Mouse (Mus musculus) cerebellum, postnatal 36 days (tissue): ENCODE results near the gene C530008M17Rik.

Source experiments
- DNase-seq, 2 experiments: peaks; one replicate each; pipeline ENCODE4 v3.0.0; 2021 to 2022; ENCODE audit warnings: mixed read lengths in 2 of 2

The C530008M17Rik gene

DNA sequence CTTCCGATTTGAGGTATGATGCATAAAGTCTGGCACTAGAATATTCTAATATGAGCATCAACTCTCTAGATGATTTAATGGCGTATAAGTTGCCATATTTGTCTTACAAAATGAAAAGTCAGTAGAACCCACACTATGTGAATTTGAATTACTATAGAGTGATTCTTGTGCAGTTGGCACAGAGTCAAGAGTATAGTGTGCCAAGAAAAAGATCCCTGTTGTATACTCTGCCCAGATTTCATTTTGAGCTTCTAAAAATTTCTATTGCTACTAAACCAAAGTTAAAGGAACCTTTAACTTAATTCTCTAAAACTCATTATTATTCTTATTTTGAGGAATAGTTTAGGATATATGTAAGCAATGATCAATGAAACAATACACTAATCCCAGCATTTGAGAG, at the start of gene C530008M17Rik:
TSS of gene C530008M17Rik (plus strand) at position 301 of the 400 bp plus-strand sequence.
- DNase-seq = no peak

DNA sequence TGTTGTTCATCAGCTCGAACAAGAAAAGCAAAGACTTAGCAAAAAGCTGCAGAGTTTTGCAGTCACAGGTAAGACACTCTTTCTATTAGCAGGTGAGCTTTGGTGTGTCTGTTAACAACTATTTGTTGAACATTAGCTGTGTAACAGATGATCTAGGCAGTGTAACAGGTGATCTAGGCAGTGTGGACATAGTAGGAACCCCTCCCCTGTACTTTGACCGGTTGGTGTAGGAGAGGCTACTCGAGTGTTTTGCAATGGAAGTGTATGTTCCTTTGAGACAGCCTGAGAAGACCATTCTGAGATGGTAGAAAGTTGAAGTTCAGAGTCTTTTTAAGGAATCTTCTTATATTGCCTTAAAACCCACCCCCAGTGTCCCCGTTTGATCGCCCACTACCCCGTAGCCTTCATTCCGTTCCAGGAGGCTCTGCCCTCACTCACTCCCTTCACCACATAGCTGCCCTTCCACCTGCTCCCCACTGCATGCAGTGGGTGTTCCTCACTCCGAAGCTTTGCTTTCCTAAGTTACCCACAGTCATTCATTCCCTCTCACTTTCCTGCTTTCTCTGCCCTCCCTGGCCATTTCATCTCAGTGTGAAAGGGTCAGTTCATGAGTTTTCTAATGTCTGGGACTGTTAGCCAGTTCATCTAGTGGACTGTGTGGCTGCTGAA, 46.5 kb upstream of the C530008M17Rik start:
- no peak for DNase-seq

DNA sequence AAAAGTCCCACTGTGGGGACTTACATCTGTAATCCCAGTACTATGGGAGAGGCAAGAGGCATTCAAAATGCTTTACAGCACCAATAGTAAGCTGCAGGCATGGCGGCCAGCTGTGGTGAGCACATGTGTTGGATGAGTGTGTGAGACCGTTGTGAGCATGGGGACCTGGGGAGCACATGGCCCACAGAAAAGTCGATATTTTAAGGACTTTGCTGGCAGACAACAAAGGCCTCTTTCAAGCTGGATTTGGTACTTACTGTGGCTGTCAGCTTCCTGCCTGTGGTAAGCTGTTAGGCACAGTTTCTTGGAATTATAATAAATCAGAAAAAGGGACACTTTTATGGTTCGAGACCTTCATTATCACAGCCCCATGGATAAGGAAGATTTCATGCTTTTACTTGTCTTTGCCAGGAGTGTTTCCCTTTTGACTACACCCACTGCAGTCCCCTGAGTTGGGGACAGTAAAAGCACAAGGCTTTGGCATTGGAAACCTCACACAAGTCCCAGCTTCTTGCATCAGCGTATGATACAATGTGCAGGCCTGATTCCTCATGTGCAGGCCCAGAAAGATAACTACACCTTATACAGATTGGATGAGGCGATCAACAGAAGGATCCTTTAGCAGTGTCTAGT, 43.3 kb upstream of the C530008M17Rik start:
- DNase-seq = no peak

DNA sequence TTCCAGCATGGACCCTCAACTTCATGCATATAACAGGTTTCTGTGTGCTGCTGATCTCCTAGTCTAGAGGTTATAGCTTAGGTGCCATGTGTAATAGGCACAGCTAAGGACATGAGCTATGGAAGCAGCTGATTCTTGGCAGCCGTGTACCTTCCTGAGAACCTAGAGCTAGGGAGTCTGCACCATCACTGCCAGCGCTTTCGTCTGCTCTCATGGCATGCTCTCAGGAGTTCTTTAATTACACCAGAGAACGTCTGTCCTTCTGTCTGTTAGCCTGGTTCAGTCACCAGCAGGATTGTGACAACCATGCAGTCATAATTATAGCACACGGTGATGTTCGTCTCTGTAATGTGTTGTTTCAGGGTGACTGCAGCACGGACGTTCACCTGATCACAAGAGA, 41.0 kb upstream of the C530008M17Rik start:
- no peak for DNase-seq

DNA sequence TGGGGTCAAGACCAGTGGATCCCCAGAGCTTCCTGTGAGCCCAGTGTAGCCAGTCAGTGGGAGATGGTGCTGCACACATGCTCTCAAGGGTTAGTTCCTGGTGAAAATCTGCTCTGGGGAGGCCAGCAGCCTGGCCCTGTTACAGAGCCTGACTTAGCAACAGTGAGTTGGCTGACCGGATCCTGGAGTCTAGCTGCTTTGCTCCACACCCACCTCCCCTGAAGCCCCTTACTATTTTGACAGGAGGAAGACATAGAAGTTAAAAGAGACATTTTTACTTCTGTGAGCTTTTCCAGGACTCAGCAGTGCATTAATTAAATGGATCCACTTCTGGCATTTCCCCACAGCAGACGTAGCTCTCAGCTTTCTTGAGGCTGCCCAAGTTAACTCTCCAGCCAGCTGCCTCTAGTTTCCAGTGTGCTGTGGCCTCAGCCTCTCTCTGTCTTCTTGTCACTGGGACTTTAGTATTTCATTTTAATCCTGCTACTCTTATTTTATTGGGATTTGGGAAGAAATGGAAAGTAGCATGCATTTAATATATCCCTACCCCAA, 40.0 kb upstream of the C530008M17Rik start:
- no peak for DNase-seq

DNA sequence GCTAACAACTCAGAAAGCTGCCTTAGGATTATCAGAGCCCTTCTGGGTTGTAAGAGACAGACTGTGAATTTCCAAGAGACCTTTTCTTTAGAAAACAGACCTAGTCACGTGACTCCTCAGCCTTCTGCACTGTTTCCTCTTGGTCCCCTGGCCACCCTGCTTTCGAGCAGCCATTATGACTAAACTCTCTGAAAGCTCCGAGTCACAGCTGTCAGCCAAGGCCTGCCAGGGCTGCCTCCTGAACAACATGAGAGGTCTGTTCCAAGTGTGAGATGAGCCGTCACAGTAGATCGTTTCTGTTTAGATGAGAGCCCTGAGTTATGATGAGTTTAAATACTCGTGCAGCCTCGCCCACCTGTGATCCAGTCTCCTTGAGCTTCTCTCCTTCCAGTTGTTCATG, 37.6 kb upstream of the C530008M17Rik start:
- no peak for DNase-seq

DNA sequence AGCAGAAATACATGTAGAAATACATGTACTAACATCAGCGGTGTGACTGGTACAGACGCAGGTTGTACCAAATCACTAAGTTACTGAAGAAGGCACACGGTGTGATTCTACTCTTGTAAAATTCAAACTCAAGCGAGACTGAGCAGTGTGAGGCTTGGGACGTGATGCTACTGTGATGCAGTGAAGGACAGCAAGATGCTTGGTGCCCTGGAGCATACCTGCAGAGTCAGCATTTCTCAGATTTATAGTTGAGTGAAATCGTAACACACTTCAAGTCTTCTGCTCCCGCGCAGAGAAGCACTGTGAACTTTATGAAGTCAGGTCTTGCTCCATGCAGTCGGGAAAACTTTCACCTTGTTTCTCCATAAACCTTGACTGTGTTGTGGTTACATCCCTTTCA, 32.6 kb upstream of the C530008M17Rik start:
- DNase-seq = no peak

DNA sequence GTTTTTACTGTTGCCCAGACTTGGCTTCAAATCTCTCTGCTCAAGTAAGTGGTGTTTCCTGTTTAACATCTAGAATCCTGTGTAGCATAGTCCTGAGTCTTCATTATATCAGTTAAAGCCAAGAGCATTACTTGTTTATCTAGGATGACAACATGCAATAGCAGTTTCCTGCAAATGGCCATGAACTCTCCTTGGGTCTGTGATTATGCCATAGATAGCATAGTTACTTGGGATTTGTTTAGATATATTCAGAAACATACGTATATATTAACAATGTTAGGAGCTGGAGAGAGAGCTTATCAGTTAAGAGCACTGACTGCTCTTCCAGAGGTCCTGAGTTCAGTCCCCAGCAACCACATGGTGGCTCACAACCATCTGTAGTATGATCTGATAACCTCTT, 28.5 kb upstream of the C530008M17Rik start:
- DNase-seq = no peak

DNA sequence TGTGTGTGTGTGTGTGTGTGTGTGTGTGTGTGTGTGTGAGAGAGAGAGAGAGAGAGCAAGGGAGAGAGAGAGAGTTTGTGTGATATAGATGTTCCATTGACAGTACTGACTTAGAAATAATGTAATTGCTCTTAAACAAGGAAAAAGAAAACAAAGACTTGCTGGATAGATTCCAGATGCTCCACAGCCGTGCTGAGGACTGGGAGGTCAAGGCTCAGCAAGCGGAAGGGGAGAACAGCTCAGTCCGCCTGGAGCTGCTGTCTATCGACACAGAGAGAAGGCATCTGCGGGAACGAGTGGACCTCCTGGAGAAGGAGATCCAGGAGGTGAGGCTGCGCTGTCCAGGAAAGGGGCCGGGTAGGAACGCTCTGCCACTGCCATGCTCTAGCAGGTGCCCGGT, 22.3 kb upstream of the C530008M17Rik start:
- no peak for DNase-seq

DNA sequence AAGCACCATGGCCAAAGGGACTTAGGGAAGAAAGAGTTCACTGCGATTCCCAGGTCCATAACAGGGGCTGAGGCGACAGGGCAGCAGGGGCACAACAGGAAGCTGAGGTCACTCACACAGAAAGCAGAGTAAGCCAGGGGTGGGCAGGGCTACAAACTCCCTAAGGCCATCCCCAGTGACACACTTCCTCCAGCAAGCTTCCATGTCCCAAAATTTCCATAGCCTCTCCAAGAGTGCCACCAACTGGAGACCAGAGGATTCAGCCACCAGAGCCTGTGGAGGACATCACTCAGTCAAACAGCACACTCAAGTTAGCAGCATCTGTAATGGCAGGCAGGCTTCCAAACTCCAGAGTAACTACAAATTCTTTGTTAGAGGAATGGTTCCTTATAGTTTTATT, 20.7 kb upstream of the C530008M17Rik start:
- no peak for DNase-seq

DNA sequence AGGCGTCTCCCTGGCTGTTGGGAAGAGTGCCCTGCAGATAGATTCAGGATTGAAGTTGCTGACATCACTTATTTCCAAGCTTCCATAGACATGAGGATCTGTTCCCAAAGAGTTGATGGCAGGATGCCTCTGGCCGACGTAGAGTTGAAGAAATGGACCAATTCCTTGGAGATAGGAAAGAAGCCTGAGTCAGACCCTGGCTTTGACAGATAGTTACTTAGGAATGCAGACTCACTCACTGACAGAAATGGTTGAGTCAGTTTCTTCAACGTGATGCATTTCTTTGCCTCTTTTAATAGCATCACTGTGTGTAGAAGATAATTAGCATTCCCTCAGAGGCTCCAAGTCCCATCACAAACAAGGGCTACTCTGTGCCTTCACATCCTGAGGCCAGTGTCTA, 14.2 kb upstream of the C530008M17Rik start:
- DNase-seq = no peak

DNA sequence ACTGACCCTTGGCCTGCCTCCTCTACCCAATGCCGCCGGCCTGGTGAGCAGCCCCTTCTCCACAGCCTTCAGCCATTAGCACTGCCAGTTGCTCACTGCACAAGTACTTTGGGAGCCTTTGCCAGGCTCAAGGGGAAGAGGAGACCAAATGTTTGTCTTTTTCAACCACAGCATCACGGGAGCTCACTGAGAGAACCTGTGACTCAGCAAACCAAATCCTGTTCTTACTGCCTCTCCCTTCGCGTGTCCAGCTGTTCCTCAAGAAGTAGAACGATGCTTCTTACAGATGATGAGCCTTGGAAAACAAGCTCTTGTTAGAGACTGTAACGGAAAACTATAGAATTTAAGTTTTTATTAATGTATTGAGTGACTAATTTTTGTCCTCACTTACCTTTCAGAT, 12.1 kb upstream of the C530008M17Rik start:
- no peak for DNase-seq

DNA sequence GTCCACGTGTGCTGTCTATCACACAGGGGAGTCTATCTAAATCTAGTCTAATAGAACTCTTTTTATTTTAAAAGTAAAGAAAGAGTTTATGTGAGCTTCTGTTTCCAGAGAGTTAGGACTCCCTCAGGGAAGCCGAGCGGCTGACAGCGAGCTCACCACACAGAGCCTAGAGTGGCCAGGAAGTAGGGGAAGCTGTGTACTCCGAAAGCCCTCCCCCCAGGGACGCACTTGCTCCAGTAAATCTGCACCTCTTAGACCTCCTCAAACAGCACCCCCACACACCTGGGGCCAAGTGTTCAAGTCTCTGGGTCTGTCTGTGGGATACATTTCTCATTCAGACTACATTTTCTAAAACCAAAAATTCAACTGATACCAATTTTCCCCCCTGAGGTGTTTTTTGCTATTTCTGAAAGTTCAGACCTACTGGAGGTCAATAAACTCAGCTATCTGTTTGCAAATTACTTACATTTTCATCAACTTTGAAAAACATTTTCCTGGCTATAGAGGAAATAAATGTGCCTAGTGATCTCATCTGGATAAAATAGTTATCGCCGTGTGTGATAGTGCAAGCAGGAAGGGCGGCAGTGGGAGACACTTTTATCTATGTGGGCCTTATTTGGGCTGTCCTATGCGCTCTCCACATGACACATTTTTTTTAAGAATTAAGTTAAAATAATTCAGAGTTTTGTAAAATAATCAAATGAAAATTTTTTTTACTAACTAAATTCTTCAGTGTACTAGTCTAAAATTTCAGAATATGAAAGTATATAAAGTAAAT, 11.0 kb upstream of the C530008M17Rik start:
- no peak for DNase-seq

DNA sequence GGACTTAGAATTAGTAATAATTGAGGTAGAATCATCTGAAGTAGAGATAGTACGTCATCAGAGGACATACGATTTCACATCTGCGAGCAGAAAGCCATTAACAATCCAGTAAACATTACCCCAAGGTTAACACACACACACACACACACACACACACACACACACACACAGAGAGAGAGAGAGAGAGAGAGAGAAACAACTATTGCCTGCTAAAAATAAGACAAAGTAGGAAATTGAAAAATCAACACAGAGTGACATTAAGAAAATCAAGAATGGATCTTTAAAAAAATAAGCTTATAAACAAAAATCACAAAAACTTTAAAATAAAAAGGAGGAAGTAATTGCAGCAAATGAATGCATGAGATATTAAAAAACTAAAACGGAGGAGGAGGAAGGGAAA, 6.4 kb upstream of the C530008M17Rik start:
- DNase-seq = no peak

DNA sequence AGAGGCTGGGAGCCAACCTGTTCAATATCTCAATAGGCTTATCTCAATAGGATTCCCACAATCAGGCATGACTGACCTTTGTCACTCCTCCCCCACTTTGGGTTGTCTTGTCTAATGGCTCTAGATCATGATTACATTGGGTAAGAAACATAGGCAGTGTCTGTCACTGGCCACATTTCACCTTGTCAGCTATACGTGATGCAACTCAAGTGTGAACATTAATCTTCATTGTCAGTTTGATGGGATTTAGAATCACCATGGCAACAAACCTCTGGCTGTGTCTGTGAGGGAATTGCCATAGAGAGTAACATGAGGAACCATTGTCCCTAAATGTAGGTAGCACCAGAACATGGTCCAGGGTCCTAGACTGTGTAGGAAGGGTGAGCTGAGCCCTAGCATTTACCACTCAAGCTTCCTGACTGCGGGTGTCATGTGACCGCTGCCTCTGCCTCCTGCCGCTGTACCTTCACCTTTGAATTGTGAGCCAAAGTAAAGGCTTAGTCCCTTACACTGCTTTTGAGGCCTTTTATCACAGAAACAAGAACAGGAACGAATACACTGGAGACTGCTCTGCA, 5.1 kb upstream of the C530008M17Rik start:
- no peak for DNase-seq

DNA sequence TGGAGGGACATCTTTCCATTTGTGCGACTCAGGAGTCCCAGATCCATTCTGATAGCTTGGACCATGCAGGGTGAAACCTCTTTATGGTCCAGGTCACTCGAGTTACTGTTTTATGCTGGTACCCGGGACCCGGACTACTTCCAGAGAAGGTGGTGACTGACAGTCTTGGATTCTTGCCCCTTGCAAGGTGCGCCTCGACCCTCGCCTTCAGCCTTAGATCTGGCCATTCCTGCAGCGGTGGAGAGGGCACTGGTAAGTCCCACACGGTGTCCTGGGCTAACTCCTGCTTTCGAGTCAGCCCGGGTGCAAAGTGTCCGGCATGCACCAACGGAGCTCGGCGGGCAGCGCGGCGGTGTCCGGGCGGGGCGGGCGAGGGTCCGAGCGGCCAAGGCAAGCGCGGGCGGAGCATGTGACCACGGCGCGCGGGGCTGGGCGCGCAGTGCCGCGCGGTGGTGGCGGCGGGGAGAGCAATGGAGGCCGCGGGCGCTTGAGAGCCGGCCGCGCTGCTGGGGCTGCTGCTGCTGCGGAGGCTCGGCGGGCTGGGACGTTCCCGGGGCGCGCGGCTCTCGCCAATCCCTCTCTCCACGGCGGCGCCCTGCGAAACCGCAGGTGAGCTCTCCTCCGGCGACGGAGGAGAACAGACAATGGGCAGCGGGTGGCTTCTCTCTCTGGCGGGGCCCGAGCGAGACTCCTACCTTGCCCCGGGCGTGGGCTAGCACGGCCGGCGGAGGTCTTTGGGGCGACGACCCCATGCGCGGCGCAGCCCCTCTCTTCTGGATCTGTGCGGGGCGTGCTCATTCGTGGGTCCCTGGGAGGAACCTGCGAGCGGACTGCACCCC, 1.2 kb downstream of the C530008M17Rik start:
- DNase-seq = peak; percentile 38 to 56

DNA sequence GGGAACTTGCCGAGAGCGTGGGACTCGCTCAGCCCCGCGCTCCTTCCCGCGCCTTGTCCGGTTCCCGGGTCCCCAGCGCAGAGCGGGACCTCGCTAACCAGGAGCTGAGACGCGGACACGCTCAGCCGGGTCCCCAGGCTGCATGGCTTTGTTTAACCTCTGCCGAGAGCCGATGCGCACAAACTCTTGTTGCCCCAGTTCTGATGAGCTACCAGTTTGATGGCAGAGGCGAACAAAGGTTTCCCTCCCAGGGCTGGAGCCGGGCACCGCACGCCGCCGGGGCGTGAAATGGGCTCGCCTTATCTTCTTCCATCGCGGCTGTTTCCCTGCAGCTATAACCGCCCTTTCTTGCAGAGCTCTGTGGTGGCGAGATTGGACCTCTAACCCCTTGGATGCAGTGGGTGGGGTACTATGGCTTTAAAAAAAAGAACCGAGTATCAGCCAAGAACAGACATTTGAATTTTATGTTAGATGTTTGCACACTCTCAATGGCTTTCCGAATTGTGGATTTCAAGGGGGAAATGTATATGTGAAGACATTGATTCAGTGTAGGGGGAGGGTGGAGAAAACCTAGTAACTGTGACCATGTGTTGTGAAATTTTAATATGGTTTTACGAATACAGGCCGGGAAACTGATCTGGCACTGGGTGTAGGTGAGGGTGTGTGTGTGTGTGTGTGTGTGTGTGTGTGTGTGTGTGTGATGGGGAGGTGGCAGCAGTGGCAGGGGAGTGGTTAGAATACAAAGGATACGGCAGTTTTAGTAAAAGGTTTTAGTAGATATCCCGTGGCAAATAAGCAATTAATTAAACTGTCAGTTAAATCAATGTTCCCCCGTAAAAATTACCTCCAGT, 2.0 kb downstream of the C530008M17Rik start:
- DNase-seq = peak; percentile 11 to 19

DNA sequence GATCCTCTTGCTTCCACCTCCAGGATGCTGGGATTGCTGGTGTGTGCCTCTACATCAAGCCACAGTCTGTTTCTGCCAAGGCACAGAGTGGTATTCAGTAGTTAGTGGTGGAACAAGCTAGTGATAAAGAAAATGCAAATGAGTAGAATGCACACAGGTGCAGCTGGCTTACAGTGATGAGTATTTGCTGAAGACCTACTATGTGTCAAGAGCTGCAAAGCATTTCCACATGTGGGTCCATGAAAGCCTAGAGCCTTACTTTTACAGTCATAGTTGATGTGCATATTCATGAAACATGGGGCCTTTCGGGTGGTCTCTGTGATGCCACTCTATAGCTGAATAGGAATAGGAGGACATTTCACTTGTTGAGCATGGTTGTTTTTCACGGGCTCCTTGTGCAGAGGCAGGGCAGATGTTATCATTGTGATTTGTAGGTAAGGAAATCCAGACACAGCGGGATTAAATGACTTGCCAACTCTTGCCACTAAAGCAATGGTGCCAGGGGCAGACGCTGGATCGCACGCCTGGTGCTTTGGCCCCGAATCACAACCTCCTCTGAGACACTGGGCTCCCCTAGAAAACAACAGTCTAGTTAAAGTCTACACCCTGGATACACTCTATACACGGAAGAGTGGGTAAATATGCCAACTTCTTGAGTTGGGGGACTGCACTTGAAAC, 3.8 kb downstream of the C530008M17Rik start:
- DNase-seq = no peak

DNA sequence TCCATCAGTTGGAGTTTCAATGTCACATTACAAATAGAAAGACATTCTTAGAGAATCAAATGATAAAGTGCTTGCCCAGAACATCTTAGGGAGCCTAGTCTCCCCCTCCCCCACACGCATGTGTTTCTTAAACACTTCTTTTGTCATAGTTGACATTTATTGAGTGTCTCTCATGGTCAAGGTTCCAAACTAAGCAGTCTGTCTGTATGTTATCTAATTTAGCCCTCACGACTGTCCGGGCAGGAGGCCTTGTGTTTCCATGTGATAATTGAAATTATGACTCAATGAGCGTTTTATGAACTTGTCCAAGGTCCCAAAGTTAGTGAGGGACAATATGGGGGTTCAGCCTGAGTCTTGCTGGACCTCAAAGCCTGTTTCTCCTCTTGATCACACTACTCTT, 5.0 kb downstream of the C530008M17Rik start:
- DNase-seq = no peak

DNA sequence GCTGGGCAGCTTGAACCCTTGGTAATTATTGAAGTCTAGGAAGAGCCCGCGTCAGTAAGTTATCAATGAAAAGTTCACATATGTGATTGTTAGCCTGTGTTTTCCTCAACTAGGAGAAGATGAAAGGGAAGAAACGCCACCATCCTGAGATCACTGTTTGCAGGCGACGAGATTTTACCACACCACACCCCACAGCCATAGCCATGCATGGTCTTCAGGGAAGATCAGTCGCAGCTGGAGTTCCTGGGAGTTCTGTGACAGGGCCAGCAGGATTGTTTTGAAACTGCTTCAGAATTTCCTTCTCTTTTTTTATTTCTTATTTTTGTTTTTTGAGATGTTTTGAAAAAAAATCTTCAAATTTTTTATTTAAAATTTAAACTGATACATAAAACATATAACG, 8.6 kb downstream of the C530008M17Rik start:
- DNase-seq = no peak

DNA sequence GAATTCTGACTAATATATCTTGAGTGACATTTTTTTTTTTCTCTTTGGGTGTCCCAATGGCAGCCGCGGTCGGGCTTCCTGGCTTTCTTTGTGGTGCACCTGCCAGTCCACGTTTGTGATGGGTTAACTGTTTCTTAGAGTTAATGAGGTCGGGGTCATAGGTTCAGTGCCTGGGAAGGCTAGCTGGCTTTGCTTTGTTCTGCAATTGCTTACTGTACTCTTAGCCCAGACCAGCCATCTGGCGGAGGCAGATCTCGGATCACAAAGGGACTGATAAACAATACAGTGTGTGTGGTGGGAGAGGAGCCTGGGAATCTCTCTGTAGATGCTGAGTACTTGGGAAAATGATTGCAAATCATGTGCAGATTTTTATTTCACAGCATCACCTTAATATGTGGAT, 9.1 kb downstream of the C530008M17Rik start:
- no peak for DNase-seq
